Mouse (Mus musculus) kidney, adult 2 months (tissue): ENCODE data around the gene Ulk3.

ENCODE experiments used
- CTCF ChIP-seq: fragments of 200-500 bp; conservative IDR thresholded peaks from 2 replicates; pipeline ENCODE4 v1.5.1; 2011; ENCODE audit warnings: low read depth, mild to moderate bottlenecking, control low read depth, low read length, moderate library complexity, mixed read lengths; ENCODE audit not compliant: insufficient read depth, insufficient read length
- POLR2A ChIP-seq: fragments of 200-500 bp; IDR thresholded peaks from one replicate; pipeline ENCODE4 v1.6.1; 2011; ENCODE audit warnings: low read depth, low read length, control low read depth

DNA sequence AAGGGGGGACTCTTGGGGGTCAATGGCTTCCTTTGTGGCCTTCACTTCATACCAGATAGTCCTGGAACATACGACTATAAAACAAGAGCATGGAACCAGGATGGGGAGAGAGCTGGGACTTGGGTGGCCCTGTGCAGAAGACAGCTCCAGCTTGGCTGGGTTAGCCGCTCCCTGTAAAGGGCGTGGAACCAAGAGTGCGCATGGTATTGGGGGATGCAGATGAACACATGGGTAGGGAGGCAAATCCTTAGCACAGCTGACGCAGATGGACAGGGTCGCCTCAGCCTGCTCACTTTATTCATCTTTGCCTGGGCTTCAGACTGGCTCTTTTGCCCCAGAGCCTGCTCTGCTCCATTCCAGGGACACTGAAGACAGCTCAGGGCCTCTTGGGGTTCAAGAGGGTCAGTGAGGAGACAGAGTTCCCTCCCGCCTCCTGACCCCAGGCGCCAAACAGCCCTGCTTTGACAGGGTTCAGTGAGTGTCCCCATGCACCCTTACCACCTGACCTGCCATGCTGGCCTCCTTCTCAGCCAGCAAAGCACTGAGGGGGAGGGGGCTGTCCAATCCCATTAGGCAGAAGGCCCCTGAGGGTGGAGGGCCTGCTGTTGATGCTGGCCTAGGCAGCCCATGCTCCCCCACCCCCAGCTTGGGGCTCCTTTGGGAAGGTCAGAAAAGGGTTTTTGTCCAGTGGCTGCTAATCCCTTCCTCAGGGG is 9.8 kb downstream of the Ulk3 start:
- TF ChIP-seq POLR2A (no peak), CTCF (no peak)
